Mouse (Mus musculus): ENCODE results near the gene Pemt.

Pemt gene

GRCm38 (mm10) chr11:60046058-60046735, at the start of gene Pemt:
Gene Pemt (minus strand): TSS chr11:60046489.
- in situ Hi-C loops (cut with MboI, MseI), result no loop called here

GRCm38 (mm10) chr11:60094909-60095810, 48.9 kb upstream of the Pemt start:
- in situ Hi-C loops (cut with MboI, MseI), result no loop called here

- in situ Hi-C loops (cut with MboI, MseI), result no loop called here
Observed at GRCm38 (mm10) chr11:60093984-60094587, 47.8 kb upstream of the Pemt start.

GRCm38 (mm10) chr11:60093227-60093626, 46.9 kb upstream of the Pemt start:
- in situ Hi-C loops (cut with MboI, MseI), result no loop called here

- in situ Hi-C loops (cut with MboI, MseI), result no loop called here
Observed at GRCm38 (mm10) chr11:60091422-60091761, 45.1 kb upstream of the Pemt start.

GRCm38 (mm10) chr11:60090696-60091421, 44.6 kb upstream of the Pemt start:
- in situ Hi-C loops (cut with MboI, MseI), result no loop called here

GRCm38 (mm10) chr11:60088947-60089346, 42.7 kb upstream of the Pemt start:
- in situ Hi-C loops (cut with MboI, MseI), result no loop called here

GRCm38 (mm10) chr11:60086676-60087075, 40.4 kb upstream of the Pemt start:
- in situ Hi-C loops (cut with MboI, MseI), result no loop called here

GRCm38 (mm10) chr11:60084589-60084988, 38.3 kb upstream of the Pemt start:
- in situ Hi-C loops (cut with MboI, MseI), result no loop called here

GRCm38 (mm10) chr11:60076790-60077189, 30.5 kb upstream of the Pemt start:
- in situ Hi-C loops (cut with MboI, MseI), result no loop called here

GRCm38 (mm10) chr11:60076183-60076582, 29.9 kb upstream of the Pemt start:
- in situ Hi-C loops (cut with MboI, MseI), result no loop called here

- in situ Hi-C loops (cut with MboI, MseI), result loop anchor here (5.0 kb wide), 1 partner anchor 102 kb away; no protein-coding TSS in a partner anchor
Observed at GRCm38 (mm10) chr11:60073936-60074502, 27.7 kb upstream of the Pemt start.

- in situ Hi-C loops (cut with MboI, MseI), result loop anchor here (5.0 kb wide), 1 partner anchor 101 kb away; no protein-coding TSS in a partner anchor
Observed at GRCm38 (mm10) chr11:60073121-60073520, 26.8 kb upstream of the Pemt start.

GRCm38 (mm10) chr11:60071221-60071620, 24.9 kb upstream of the Pemt start:
- in situ Hi-C loops (cut with MboI, MseI), result loop anchor here (5.0 kb wide), 1 partner anchor 99 kb away; no protein-coding TSS in a partner anchor

GRCm38 (mm10) chr11:60070599-60070998, 24.3 kb upstream of the Pemt start:
- in situ Hi-C loops (cut with MboI, MseI), result loop anchor here (5.0 kb wide), 1 partner anchor 98 kb away; no protein-coding TSS in a partner anchor

GRCm38 (mm10) chr11:60068631-60069030, 22.3 kb upstream of the Pemt start:
- in situ Hi-C loops (cut with MboI, MseI), result no loop called here

GRCm38 (mm10) chr11:60067646-60068045, 21.4 kb upstream of the Pemt start:
- in situ Hi-C loops (cut with MboI, MseI), result no loop called here

GRCm38 (mm10) chr11:60065267-60065666, 19.0 kb upstream of the Pemt start:
- in situ Hi-C loops (cut with MboI, MseI), result no loop called here

- in situ Hi-C loops (cut with MboI, MseI), result no loop called here
Observed at GRCm38 (mm10) chr11:60061504-60062006, 15.3 kb upstream of the Pemt start.

- in situ Hi-C loops (cut with MboI, MseI), result no loop called here
Observed at GRCm38 (mm10) chr11:60060026-60060425, 13.7 kb upstream of the Pemt start.

GRCm38 (mm10) chr11:60058441-60058840, 12.2 kb upstream of the Pemt start:
- in situ Hi-C loops (cut with MboI, MseI), result no loop called here
